Mouse (Mus musculus): ENCODE data around the gene Stip1. TPM values are rescaled to one million over a fixed set of nuclear protein-coding genes. Genes with fewer than 3 reads are reported as not detected.
A peak's percentile ranks its signal among the peaks of the same experiment; 100 is the strongest.

Gene Stip1
- total and polyA plus RNA-seq, 3 experiments = 284 to 430 (median 370) TPM

- peaks cover 0 to 24% of the 10 kb centered on the region in 2 experiments; a peak in 2 of 4 replicates for H3K36me3 ChIP-seq (ENCODE audit: control insufficient read depth in 1 of 2, insufficient read depth in 2 of 2, low read length in 2 of 2)
- H3K9me3 ChIP-seq (replicated peaks; ENCODE audit: insufficient read depth, low read length) = no peaks in the 10 kb centered on the region
- peak overlapping the region; percentile 75 for H3K9ac ChIP-seq (ENCODE audit: control insufficient read depth, low read depth, low read length, poor library complexity, severe bottlenecking)
- H3K79me2 ChIP-seq (ENCODE audit: control insufficient read depth, insufficient read depth, low read length, poor library complexity) = peaks cover 26% of the 10 kb centered on the region
- DNase-seq (ENCODE audit: low read depth, low spot score) = no peak
- no peaks in the 10 kb centered on the region for H3K27me3 ChIP-seq (ENCODE audit: control insufficient read depth in 1 of 2, insufficient read depth in 2 of 2, low read length in 2 of 2)
- TF ChIP-seq SIN3A (IDR thresholded peaks at IDR 0.05; ENCODE audit: low read length) = no peak
- TF ChIP-seq TCF12 (IDR thresholded peaks at IDR 0.05; ENCODE audit: low read depth, low read length) = no peak
- TF ChIP-seq ZMIZ1 (IDR thresholded peaks at IDR 0.05; ENCODE audit: low read depth, low read length) = 0 out of 2 replicates have a peak, but pooled peaks have one; percentile 4
- peak overlapping the region in 1 of 2 experiments; percentile 60; a peak in 2 of 4 replicates for H3K4me3 ChIP-seq (ENCODE audit: control insufficient read depth in 1 of 2, insufficient read depth in 1 of 2, low read depth in 2 of 2, low read length in 2 of 2)
- H3K27ac ChIP-seq (ENCODE audit: control insufficient read depth, low read depth, low read length) = no peak overlapping the region
- peaks cover under 1 to 22% of the 10 kb centered on the region in 2 experiments for H3K4me1 ChIP-seq (ENCODE audit: control insufficient read depth in 1 of 2, insufficient read depth in 2 of 2, low read length in 2 of 2)
Measured at GRCm38 (mm10) chr19:6981465-6981864, 58.3 kb downstream of the Stip1 start.

DNA sequence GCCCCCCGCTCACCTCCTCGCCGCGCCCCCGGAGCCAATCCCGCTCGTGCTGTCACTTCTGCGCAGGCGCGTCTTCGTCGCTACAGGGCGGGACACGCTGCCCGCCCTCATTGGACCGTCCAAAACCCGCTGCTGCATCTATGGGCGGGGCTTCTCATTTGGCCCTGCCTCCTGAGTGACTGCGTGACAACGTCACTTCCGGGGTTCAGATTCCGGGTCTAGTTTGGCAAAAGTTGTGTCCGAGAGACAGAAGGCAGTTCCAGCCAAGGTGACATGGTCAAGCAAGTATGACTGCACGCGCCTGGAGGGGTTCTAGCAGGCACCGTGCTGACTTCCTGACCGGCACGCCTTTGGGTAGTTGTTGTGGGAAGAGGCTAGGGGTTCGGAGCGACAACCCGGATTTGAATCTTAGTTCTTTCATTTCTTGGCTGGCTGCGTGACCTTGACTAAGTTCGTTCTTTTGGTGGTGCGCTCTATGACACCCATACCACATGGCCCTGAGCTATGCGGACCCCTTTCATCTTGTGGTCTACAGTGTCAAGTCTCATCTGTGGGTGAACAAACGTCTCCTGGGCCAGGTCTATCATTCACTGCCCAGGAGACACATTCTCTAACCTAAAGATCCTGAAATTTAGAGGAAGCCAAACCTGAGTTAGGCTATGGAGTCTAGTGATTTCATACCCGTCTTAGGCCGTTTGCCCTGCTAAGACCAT, 59.2 kb downstream of the Stip1 start, which contains the start of gene Fkbp2:
Fkbp2 (minus strand) TSS at position 121 of the 713 bp plus-strand sequence.
- Histone ChIP-seq H3K9me3 (replicated peaks; ENCODE audit: insufficient read depth, low read length) (no peaks in the 10 kb centered on the region), H3K27me3 (ENCODE audit: control insufficient read depth in 1 of 2, insufficient read depth in 2 of 2, low read length in 2 of 2) (no peaks in the 10 kb centered on the region), H3K36me3 (ENCODE audit: control insufficient read depth in 1 of 2, insufficient read depth in 2 of 2, low read length in 2 of 2) (peaks cover 0 to 23% of the 10 kb centered on the region in 2 experiments; a peak in 2 of 4 replicates), H3K9ac (ENCODE audit: control insufficient read depth, low read depth, low read length, poor library complexity, severe bottlenecking) (peak within 1 kb of the TSS; percentile 75), H3K79me2 (ENCODE audit: control insufficient read depth, insufficient read depth, low read length, poor library complexity) (peaks cover 35% of the 10 kb centered on the region), H3K4me1 (ENCODE audit: control insufficient read depth in 1 of 2, insufficient read depth in 2 of 2, low read length in 2 of 2) (peaks cover 0 to 19% of the 10 kb centered on the region in 2 experiments; a peak in 2 of 4 replicates), H3K4me3 (ENCODE audit: control insufficient read depth in 1 of 2, insufficient read depth in 1 of 2, low read depth in 2 of 2, low read length in 2 of 2) (peak within 1 kb of the TSS; percentile 60 to 77), H3K27ac (ENCODE audit: control insufficient read depth, low read depth, low read length) (peak within 1 kb of the TSS; percentile 74)
- peak; percentile 98 for DNase-seq (ENCODE audit: low read depth, low spot score)
- peak; percentile 79; the same call in 1 of the 2 replicates for TF ChIP-seq MAZ (IDR thresholded peaks at IDR 0.05; ENCODE audit: low read depth, low read length)
- no peak for TF ChIP-seq CTCF (IDR thresholded peaks at IDR 0.05 in 2 of 3, conservative IDR thresholded peaks at IDR 0.05 in 1 of 3; ENCODE audit: control insufficient read depth in 1 of 3, insufficient read depth in 1 of 3, low read depth in 2 of 3, low read length in 3 of 3, poor library complexity in 1 of 3, severe bottlenecking in 1 of 3)
- no peak for TF ChIP-seq GABPA (IDR thresholded peaks at IDR 0.05; ENCODE audit: low read depth, low read length)
- TF ChIP-seq SMC3 (IDR thresholded peaks at IDR 0.05; ENCODE audit: low read depth, low read length) = no peak
- peak; percentile 87 for TF ChIP-seq MXI1 (IDR thresholded peaks at IDR 0.05; ENCODE audit: low read depth, low read length)
- TF ChIP-seq POLR2AphosphoS2 (IDR thresholded peaks at IDR 0.05; ENCODE audit: low read length) = peak; percentile 97
- TF ChIP-seq MYC (IDR thresholded peaks at IDR 0.05; ENCODE audit: low read depth, low read length) = peak; percentile 72
- peak; percentile 96 for TF ChIP-seq ZMIZ1 (IDR thresholded peaks at IDR 0.05; ENCODE audit: low read depth, low read length)
- TF ChIP-seq RAD21 (IDR thresholded peaks at IDR 0.05; ENCODE audit: low read depth, low read length) = no peak
- TF ChIP-seq BHLHE40 (IDR thresholded peaks at IDR 0.05; ENCODE audit: borderline replicate concordance, low read depth, low read length) = no peak
- TF ChIP-seq USF2 (IDR thresholded peaks at IDR 0.05; ENCODE audit: borderline replicate concordance in 1 of 2, insufficient read depth in 1 of 2, low read depth in 1 of 2, low read length in 2 of 2) = no peak
- TF ChIP-seq USF1 (IDR thresholded peaks at IDR 0.05; ENCODE audit: low read depth, low read length) = no peak; the same call in 1 of the 2 replicates
- TF ChIP-seq GATA1 (IDR thresholded peaks at IDR 0.05; ENCODE audit: low read depth, low read length) = no peak
- TF ChIP-seq ETS1 (IDR thresholded peaks at IDR 0.05; ENCODE audit: low read depth, low read length) = peak; percentile 49; the same call in 1 of the 2 replicates
- no peak for TF ChIP-seq MYB (IDR thresholded peaks at IDR 0.05; ENCODE audit: low read depth, low read length)
- no peak for TF ChIP-seq ZC3H11A (IDR thresholded peaks at IDR 0.05; ENCODE audit: low read depth, low read length)
- TF ChIP-seq KAT2A (conservative IDR thresholded peaks at IDR 0.05; ENCODE audit: low read depth, low read length) = peak; percentile 43; the same call in 1 of the 2 replicates
- TF ChIP-seq JUND (IDR thresholded peaks at IDR 0.05; ENCODE audit: low read depth, low read length) = no peak
- TF ChIP-seq TAL1 (IDR thresholded peaks at IDR 0.05; ENCODE audit: low read length) = no peak
- TF ChIP-seq SIN3A (IDR thresholded peaks at IDR 0.05; ENCODE audit: low read length) = peak; percentile 92
- TF ChIP-seq HCFC1 (IDR thresholded peaks at IDR 0.05; ENCODE audit: low read depth, low read length) = peak; percentile 83
- TF ChIP-seq TBP (IDR thresholded peaks at IDR 0.05; ENCODE audit: low read depth, low read length) = peak; percentile 94
- TF ChIP-seq UBTF (IDR thresholded peaks at IDR 0.05; ENCODE audit: borderline replicate concordance, insufficient read depth, low read depth, low read length) = no peak
- TF ChIP-seq ZNF384 (IDR thresholded peaks at IDR 0.05; ENCODE audit: low read depth, low read length) = no peak
- TF ChIP-seq POLR2AphosphoS5 (IDR thresholded peaks at IDR 0.05; ENCODE audit: borderline replicate concordance, low read depth, low read length) = peak; percentile 46; the same call in 1 of the 2 replicates
- 0 out of 4 replicates have a peak, but pooled peaks of 1 of the 2 experiments have one; percentile 16 for TF ChIP-seq EP300 (IDR thresholded peaks at IDR 0.05; ENCODE audit: low read depth in 1 of 2, low read length in 2 of 2)
- peak; percentile 65; the same call in 1 of the 2 replicates for TF ChIP-seq MAX (IDR thresholded peaks at IDR 0.05; ENCODE audit: low read length)
- peak; percentile 61; the same call in 1 of the 2 replicates for TF ChIP-seq E2F4 (IDR thresholded peaks at IDR 0.05; ENCODE audit: borderline replicate concordance, low read depth, low read length)
- peak; percentile 52; the same call in 1 of the 2 replicates for TF ChIP-seq TCF12 (IDR thresholded peaks at IDR 0.05; ENCODE audit: low read depth, low read length)
